Mouse (Mus musculus): ENCODE data around the gene Dapk2. TPM values are rescaled to one million over a fixed set of nuclear protein-coding genes. Genes with fewer than 3 reads are reported as not detected.
"Not testable (repeated sequence)": the region's sequence is repeated elsewhere in the genome, so short reads cannot be mapped to it uniquely, and the experiment has no call there.

Dapk2 gene
- polyA plus RNA-seq, 1 experiment, result 32.8 TPM

GRCm38 (mm10) chr9:66275267-66275991, 117.4 kb downstream of the Dapk2 start:
- no peak for DNase-seq
- WGBS, result 17% methylated on average over 15 of the region's 15 CpGs
- H3K4me3 ChIP-seq (replicated peaks; ENCODE audit: extremely low read depth, low read depth, low read length), result no peak overlapping the region
- TF ChIP-seq POLR2A (IDR thresholded peaks at IDR 0.05; ENCODE audit: borderline replicate concordance, extremely low read depth, low read depth, low read length) (no peak), CTCF (IDR thresholded peaks at IDR 0.05; ENCODE audit: insufficient read depth, low read length) (no peak)
- peaks cover 10% of the 10 kb centered on the region for H3K4me1 ChIP-seq (ENCODE audit: control insufficient read depth, insufficient read depth, low read length)

- WGBS, result 49% methylated on average over 4 of the region's 4 CpGs
- Histone ChIP-seq H3K4me3 (replicated peaks; ENCODE audit: extremely low read depth, low read depth, low read length) (no peak overlapping the region), H3K4me1 (ENCODE audit: control insufficient read depth, insufficient read depth, low read length) (peaks cover 10% of the 10 kb centered on the region)
- DNase-seq, result no peak
- TF ChIP-seq POLR2A (IDR thresholded peaks at IDR 0.05; ENCODE audit: borderline replicate concordance, extremely low read depth, low read depth, low read length) (no peak), CTCF (IDR thresholded peaks at IDR 0.05; ENCODE audit: insufficient read depth, low read length) (no peak)
These were observed 118.0 kb downstream of the Dapk2 start for GRCm38 (mm10) chr9:66276062-66276461.

- Histone ChIP-seq H3K4me1 (ENCODE audit: control insufficient read depth, insufficient read depth, low read length) (peaks cover 10% of the 10 kb centered on the region), H3K4me3 (replicated peaks; ENCODE audit: extremely low read depth, low read depth, low read length) (no peak overlapping the region)
- TF ChIP-seq CTCF (IDR thresholded peaks at IDR 0.05; ENCODE audit: insufficient read depth, low read length), result no peak
- no peak for TF ChIP-seq POLR2A (IDR thresholded peaks at IDR 0.05; ENCODE audit: borderline replicate concordance, extremely low read depth, low read depth, low read length)
- WGBS, result 26% methylated on average over 14 of the region's 14 CpGs
- DNase-seq, result peak; percentile 32
These were observed 118.8 kb downstream of the Dapk2 start for GRCm38 (mm10) chr9:66276697-66277385.

- H3K4me1 ChIP-seq (ENCODE audit: control insufficient read depth, insufficient read depth, low read length), result peaks cover 8% of the 10 kb centered on the region
- DNase-seq, result no peak
- H3K4me3 ChIP-seq (replicated peaks; ENCODE audit: extremely low read depth, low read depth, low read length), result no peak overlapping the region
- no peak for TF ChIP-seq CTCF (IDR thresholded peaks at IDR 0.05; ENCODE audit: insufficient read depth, low read length)
These were observed 121.6 kb downstream of the Dapk2 start for GRCm38 (mm10) chr9:66279647-66280046.

GRCm38 (mm10) chr9:66280496-66280895, 122.5 kb downstream of the Dapk2 start:
- H3K4me1 ChIP-seq (ENCODE audit: control insufficient read depth, insufficient read depth, low read length), result peaks cover 2% of the 10 kb centered on the region; the same call in 1 of the 2 replicates
- TF ChIP-seq CTCF (IDR thresholded peaks at IDR 0.05; ENCODE audit: insufficient read depth, low read length), result no peak
- no peak for TF ChIP-seq POLR2A (IDR thresholded peaks at IDR 0.05; ENCODE audit: borderline replicate concordance, extremely low read depth, low read depth, low read length)
- H3K4me3 ChIP-seq (replicated peaks; ENCODE audit: extremely low read depth, low read depth, low read length), result no peak overlapping the region
- 51% methylated on average over 1 of the region's 1 CpGs for WGBS
- DNase-seq, result no peak

GRCm38 (mm10) chr9:66281501-66281951, 123.5 kb downstream of the Dapk2 start:
- WGBS, result 61% methylated on average over 9 of the region's 9 CpGs
- H3K4me3 ChIP-seq (replicated peaks; ENCODE audit: extremely low read depth, low read depth, low read length), result no peak overlapping the region
- no peak for TF ChIP-seq CTCF (IDR thresholded peaks at IDR 0.05; ENCODE audit: insufficient read depth, low read length)
- no peak for TF ChIP-seq POLR2A (IDR thresholded peaks at IDR 0.05; ENCODE audit: borderline replicate concordance, extremely low read depth, low read depth, low read length)
- H3K4me1 ChIP-seq (ENCODE audit: control insufficient read depth, insufficient read depth, low read length), result peaks cover 2% of the 10 kb centered on the region
- DNase-seq, result no peak

- 100% methylated on average over 1 of the region's 1 CpGs for WGBS
- TF ChIP-seq POLR2A (IDR thresholded peaks at IDR 0.05; ENCODE audit: borderline replicate concordance, extremely low read depth, low read depth, low read length) (no peak), CTCF (IDR thresholded peaks at IDR 0.05; ENCODE audit: insufficient read depth, low read length) (no peak)
These were observed 124.6 kb downstream of the Dapk2 start for GRCm38 (mm10) chr9:66282582-66282981.

GRCm38 (mm10) chr9:66283565-66284203, 125.7 kb downstream of the Dapk2 start:
- H3K4me1 ChIP-seq (ENCODE audit: control insufficient read depth, insufficient read depth, low read length), result no peaks in the 10 kb centered on the region; the same call in 1 of the 2 replicates
- WGBS, result 0% methylated on average over 2 of the region's 2 CpGs
- peak; percentile 33 for TF ChIP-seq CTCF (IDR thresholded peaks at IDR 0.05; ENCODE audit: insufficient read depth, low read length)
- no peak for TF ChIP-seq POLR2A (IDR thresholded peaks at IDR 0.05; ENCODE audit: borderline replicate concordance, extremely low read depth, low read depth, low read length)
- no peak overlapping the region for H3K4me3 ChIP-seq (replicated peaks; ENCODE audit: extremely low read depth, low read depth, low read length)
- peak; percentile 64 for DNase-seq

More at GRCm38 (mm10) chr9:66282582-66282981, 124.6 kb downstream of the Dapk2 start:
- H3K4me1 ChIP-seq (ENCODE audit: control insufficient read depth, insufficient read depth, low read length), result no peaks in the 10 kb centered on the region; the same call in 1 of the 2 replicates
- H3K4me3 ChIP-seq (replicated peaks; ENCODE audit: extremely low read depth, low read depth, low read length), result no peak overlapping the region
- no peak for DNase-seq

GRCm38 (mm10) chr9:66285241-66285640, 127.2 kb downstream of the Dapk2 start:
- WGBS, result 95% methylated on average over 2 of the region's 2 CpGs
- H3K4me3 ChIP-seq (replicated peaks; ENCODE audit: extremely low read depth, low read depth, low read length); DNase-seq; H3K4me1 ChIP-seq (ENCODE audit: control insufficient read depth, insufficient read depth, low read length): not testable (repeated sequence)
